Mouse (Mus musculus) embryonic facial prominence, embryonic 15.5 days (tissue): ENCODE data around the gene Mul1. TPM values are rescaled to one million over a fixed set of nuclear protein-coding genes. Genes with fewer than 3 reads are reported as not detected.

ENCODE experiments used
- ATAC-seq: fragments of 200-750 bp; cut with Nextera tagmentation; 2 replicates; pipeline ENCODE4 v1.8.0; 2017; ENCODE audit warnings: low read depth, moderate TSS enrichment; ENCODE audit not compliant: insufficient number of reproducible peaks, low FRiP score, low TSS enrichment
- H3K27ac ChIP-seq: fragments of 300-500 bp; sonication (generic); replicated peaks from 2 replicates; pipeline ENCODE4 v1.5.1; 2015; ENCODE audit warnings: mild to moderate bottlenecking, inconsistent platforms
- H3K27me3 ChIP-seq: fragments of 300-500 bp; sonication (generic); 2 replicates; pipeline ENCODE4 v1.6.1; 2015; ENCODE audit warnings: inconsistent platforms
- H3K36me3 ChIP-seq: fragments of 300-500 bp; sonication (generic); 2 replicates; pipeline ENCODE4 v1.6.1; 2015; ENCODE audit warnings: mild to moderate bottlenecking, inconsistent platforms
- H3K4me1 ChIP-seq: fragments of 300-500 bp; sonication (generic); 2 replicates; pipeline ENCODE4 v1.6.1; 2015; ENCODE audit warnings: inconsistent platforms
- H3K4me2 ChIP-seq: fragments of 300-500 bp; sonication (generic); replicated peaks from 2 replicates; pipeline ENCODE4 v1.6.1; 2015; ENCODE audit warnings: mild to moderate bottlenecking, inconsistent platforms
- H3K4me3 ChIP-seq: fragments of 300-500 bp; sonication (generic); replicated peaks from 2 replicates; pipeline ENCODE4 v1.5.1; 2015; ENCODE audit warnings: mild to moderate bottlenecking, inconsistent platforms
- H3K9ac ChIP-seq: fragments of 300-500 bp; sonication (generic); 2 replicates; pipeline ENCODE4 v1.6.1; 2015; ENCODE audit warnings: inconsistent platforms
- H3K9me3 ChIP-seq: fragments of 300-500 bp; sonication (generic); replicated peaks from 2 replicates; pipeline ENCODE4 v1.6.1; 2016; ENCODE audit warnings: inconsistent platforms
- WGBS: fragments of 180-500 bp; shearing (Covaris S2); methylation state at CpG from one replicate; pipeline ENCODE4 v1.1.7; 2015; 5-methylcytosine and 5-hydroxymethylcytosine counted together
- polyA plus RNA-seq: library from polyadenylated mRNA; unstranded; fragments of >200 nt; fragmentation: Nextera tagmentation; extraction: Ambion mirVana; gene quantifications from 2 replicates; pipeline ENCODE4 v1.2.1, GENCODE M21; 2015

Mul1 gene
- 17.7 and 18.0 TPM in 2 replicates for polyA plus RNA-seq

DNA sequence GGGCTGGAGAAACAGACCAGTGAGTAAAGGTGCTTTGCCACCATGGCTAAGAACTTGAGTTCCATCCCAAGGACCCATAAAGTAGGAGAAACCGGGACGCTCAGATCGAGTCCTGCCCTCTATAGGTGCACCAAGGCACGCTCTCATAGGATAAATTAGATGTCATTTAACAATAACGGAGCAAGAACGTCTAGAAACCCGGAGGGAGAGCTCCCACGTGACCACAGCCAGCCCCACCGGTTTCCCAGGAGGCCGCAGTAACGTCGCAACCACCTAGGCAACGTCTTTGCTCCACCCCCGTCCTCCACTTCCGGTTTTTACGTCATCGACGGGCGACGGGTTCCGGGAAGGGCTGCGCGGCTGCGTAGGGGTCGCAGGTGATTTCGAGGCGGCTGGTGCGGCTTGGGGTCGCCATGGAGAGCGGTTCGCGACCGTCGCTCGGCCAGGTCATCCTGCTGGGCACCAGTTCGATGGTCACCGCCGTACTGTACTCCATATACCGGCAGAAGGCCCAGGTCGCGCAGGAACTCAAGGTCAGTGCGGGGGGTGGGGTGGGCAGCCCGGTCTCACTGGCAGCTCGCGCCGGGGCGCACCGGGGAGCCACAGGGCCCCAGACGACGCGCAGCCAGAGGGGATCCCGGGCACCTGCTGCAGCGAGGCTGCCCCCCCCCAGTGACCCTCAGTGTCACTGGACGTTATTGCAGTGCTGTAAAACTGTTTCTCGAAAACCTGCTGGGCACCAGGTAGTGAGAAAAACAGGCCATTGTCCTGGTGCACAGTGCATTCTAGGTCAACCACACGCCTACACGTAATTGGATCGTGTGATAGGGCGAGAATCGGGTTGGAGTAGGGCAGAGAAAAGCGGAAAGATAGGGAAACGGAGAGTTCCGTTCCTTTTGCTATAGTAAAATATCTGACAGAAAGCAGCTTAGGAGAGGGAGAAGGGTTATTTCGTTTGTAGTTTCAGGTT is at the start of gene Mul1:
Gene Mul1, plus strand, starts transcription at position 325 of the 970 bp plus-strand sequence.
- H3K4me2 ChIP-seq = peak within 1 kb of the TSS; percentile 86
- H3K9me3 ChIP-seq = no peaks in the 10 kb centered on the region
- peak within 1 kb of the TSS; percentile 76 for H3K27ac ChIP-seq
- H3K4me3 ChIP-seq = peak within 1 kb of the TSS; percentile 75
- ATAC-seq = peak; percentile 88
- under 1% methylated on average over 64 of the region's 64 CpGs for WGBS
- H3K36me3 ChIP-seq = peaks cover 30% of the 10 kb centered on the region
- H3K9ac ChIP-seq = peak within 1 kb of the TSS; percentile 70
- no peaks in the 10 kb centered on the region for H3K27me3 ChIP-seq
- peaks cover 10% of the 10 kb centered on the region for H3K4me1 ChIP-seq

DNA sequence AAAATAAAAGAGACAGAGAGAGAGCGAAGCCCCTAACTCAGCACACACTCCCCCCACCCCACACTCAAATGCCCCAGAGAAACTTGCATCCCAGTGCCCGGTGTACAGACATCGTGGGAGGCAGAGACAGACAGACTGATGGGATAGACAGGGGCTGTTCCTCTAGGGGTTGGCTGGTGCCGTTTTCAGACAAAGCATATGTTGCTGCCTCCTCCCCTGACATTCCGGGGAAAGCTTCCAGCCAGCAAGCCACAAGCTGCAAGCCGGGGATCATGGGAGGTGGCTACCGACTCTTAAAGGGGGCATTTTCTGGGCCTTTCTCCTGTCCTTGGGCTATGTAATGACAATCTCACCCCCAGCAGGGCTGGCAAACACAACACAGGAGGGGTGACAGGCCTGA is 40.8 kb upstream of the Mul1 start:
- no peak overlapping the region for H3K4me2 ChIP-seq
- no peaks in the 10 kb centered on the region for H3K36me3 ChIP-seq
- WGBS = 49% methylated on average over 7 of the region's 7 CpGs
- no peak overlapping the region for H3K9ac ChIP-seq
- H3K4me1 ChIP-seq = peaks cover 21% of the 10 kb centered on the region
- H3K27me3 ChIP-seq = peaks cover 75% of the 10 kb centered on the region
- ATAC-seq = no peak
- no peak overlapping the region for H3K4me3 ChIP-seq
- no peak overlapping the region for H3K27ac ChIP-seq
- no peaks in the 10 kb centered on the region for H3K9me3 ChIP-seq

DNA sequence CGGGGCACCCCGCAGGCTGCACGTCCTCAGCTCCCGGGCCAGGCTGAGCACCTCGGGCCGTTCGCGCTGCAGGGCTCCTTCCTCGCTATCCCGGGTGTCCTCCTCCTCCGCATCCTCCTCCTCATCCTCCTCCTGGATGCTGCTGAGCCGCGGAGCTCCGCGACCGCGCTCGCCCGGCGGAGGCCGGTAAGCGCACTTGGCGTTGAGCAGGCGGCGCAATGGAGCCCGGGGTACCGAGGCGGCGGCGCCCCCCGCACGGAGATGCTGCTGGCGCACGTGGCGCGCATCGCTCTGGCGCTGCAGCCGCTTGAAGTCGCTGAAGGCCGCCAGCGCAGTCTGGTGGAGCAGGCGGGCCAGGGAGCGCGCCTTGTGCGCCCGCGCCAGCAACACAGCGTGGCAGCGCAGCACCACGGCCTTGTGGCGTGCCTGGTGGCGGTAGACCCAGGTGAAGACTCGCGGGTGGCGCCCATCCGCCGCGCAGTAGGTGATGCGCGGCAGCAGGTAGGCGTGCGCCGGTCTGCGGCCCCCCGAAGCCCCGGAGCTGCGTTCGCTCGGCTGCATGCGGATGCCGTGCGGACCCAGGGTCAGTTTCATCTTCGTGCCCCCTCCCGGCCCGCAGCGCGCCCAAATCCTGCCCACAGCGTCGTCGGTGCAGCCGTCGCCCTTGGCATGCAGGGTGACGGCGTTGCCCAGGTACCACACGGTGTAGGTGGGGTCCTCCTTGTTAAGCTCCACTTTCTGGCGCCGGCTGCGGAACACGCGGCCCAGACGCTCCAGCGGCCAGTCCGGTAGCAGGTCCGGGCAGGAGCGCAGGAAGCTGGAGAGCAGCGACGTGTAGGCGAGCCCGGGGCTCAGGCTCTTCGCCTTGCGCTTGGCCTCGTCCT is 39.1 kb upstream of the Mul1 start:
- Histone ChIP-seq H3K27ac (no peak overlapping the region), H3K27me3 (peaks cover 85% of the 10 kb centered on the region), H3K4me1 (peaks cover 21% of the 10 kb centered on the region), H3K4me3 (peak overlapping the region; percentile 39), H3K9me3 (no peaks in the 10 kb centered on the region), H3K36me3 (no peaks in the 10 kb centered on the region), H3K9ac (no peak overlapping the region), H3K4me2 (peak overlapping the region; percentile 65)
- under 1% methylated on average over 102 of the region's 103 CpGs for WGBS
- ATAC-seq = no peak

DNA sequence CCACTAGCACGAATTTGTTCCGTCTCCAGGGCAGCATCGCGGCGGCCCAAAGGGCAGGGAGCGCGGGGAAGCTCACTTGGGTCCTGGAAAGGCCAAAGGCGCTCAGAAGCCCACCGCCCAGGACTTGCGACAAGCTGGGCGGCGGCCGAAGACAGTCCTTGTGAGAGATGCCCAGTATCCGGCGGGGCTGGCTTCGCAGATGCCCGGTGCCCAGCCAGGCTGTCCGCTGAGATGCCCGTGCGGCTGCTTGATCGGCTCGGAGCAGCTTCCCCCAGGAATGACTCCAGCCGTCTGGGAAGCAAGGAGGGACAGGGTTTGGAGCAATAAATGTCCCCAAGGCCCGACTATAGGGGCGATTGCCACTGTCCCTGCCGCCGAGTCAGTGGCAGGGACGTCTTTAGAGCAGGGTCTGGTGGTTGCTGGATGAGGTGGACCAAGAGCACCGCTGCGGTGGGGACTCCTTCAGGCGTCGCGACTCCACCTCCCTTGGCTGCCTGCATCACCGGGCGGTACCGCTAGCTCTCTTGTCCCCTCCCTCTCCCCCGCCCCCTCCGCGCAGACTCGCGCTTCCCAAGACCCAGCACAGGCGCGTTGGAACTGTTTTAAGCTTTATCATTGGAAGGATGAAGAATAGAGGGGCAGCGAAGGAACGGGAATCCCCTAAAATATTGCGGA is 38.4 kb upstream of the Mul1 start, which contains the start of gene Fam43b:
Gene Fam43b, minus strand, starts transcription at position 558 of the 675 bp plus-strand sequence.
- Histone ChIP-seq H3K4me1 (peaks cover 21% of the 10 kb centered on the region), H3K9me3 (no peaks in the 10 kb centered on the region), H3K4me2 (peak within 1 kb of the TSS; percentile 65), H3K27me3 (peaks cover 84% of the 10 kb centered on the region), H3K27ac (no peak within 1 kb of the TSS), H3K9ac (no peak within 1 kb of the TSS), H3K36me3 (no peaks in the 10 kb centered on the region), H3K4me3 (peak within 1 kb of the TSS; percentile 39)
- under 1% methylated on average over 46 of the region's 46 CpGs for WGBS
- no peak for ATAC-seq

DNA sequence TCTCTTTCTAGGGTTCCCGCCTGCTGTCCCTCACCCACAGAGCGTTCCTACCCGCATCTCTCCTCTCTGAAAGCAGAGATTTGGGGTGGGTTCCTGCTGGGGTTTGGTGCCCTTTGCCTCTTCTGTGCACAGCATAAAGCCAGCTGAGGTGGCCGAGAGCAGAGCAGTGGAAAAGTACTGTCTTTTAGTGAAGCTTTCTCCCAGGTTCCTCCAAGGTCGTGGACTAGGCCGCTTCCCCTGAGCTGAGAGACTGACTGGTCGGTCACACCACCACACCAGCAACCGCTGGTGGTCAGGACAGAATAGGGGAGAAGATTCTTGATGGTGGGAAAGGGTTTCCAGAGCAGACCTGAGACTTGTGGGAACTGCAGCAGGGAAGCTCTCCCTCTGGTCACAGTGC is 37.8 kb upstream of the Mul1 start:
- WGBS = 10% methylated on average over 8 of the region's 8 CpGs
- H3K9me3 ChIP-seq = no peaks in the 10 kb centered on the region
- H3K4me3 ChIP-seq = peak overlapping the region; percentile 39
- H3K27ac ChIP-seq = no peak overlapping the region
- H3K4me2 ChIP-seq = peak overlapping the region; percentile 65
- H3K36me3 ChIP-seq = no peaks in the 10 kb centered on the region
- peaks cover 82% of the 10 kb centered on the region for H3K27me3 ChIP-seq
- H3K9ac ChIP-seq = no peak overlapping the region
- peaks cover 21% of the 10 kb centered on the region for H3K4me1 ChIP-seq
- ATAC-seq = no peak

DNA sequence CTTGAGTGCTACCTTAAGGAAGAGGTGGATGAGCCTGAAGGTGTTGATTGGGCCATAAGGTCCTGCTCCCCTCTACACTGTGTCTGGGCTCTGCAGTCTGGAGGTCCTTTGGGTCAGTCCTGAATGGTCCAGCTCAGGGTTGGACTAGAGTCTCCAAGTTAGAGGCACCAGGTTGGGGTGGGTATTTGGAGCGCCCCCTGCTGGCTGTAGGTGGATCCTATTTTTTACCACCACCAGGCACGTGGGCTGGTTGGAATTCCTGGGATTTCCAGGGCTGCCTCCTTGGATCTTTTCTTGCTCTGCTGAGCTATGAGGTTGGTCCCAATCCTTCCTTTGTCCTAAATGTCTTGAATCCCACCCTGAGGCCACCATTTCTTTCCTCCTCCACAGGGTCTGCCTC is 29.7 kb upstream of the Mul1 start:
- Histone ChIP-seq H3K4me2 (no peak overlapping the region), H3K9ac (no peak overlapping the region), H3K27me3 (peaks cover 15% of the 10 kb centered on the region), H3K27ac (no peak overlapping the region), H3K4me1 (no peaks in the 10 kb centered on the region), H3K9me3 (no peaks in the 10 kb centered on the region), H3K36me3 (no peaks in the 10 kb centered on the region), H3K4me3 (no peak overlapping the region)
- WGBS = 5% methylated on average over 2 of the region's 2 CpGs
- ATAC-seq = no peak

DNA sequence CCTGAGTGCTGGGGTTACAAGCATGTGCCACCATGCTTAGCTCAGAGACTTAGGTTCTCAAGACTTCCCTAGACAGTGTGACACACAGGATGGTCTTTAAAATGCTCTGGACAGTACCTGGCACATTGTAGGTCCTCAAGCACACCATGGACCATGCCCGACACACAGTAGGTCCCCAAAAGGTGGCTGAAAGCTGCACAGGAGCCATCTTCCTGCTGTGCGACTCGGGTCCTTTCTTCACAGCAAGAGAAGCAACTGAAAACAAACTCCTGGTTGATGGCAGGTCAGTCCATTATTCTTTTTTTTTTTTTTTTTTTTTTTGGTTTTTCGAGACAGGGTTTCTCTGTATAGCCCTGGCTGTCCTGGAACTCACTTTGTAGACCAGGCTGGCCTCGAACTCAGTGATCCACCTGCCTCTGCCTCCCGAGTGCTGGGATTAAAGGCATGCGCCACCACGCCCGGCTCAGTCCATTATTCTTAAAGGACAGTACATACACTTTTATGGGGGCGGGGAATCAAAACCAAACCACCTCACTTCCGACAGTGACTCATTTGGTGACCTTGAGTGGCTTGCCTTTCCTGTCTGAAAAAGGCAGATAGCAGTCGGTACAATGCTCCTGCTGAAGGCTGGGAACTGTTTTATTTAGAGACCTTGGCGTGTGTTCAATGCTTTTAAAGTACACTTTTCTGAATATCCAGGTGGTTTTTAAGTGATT is 26.8 kb upstream of the Mul1 start:
- H3K27me3 ChIP-seq = peaks cover 20% of the 10 kb centered on the region
- no peak overlapping the region for H3K4me2 ChIP-seq
- 69% methylated on average over 12 of the region's 13 CpGs for WGBS
- ATAC-seq = no peak
- H3K4me1 ChIP-seq = no peaks in the 10 kb centered on the region
- H3K9me3 ChIP-seq = no peaks in the 10 kb centered on the region
- H3K36me3 ChIP-seq = no peaks in the 10 kb centered on the region
- no peak overlapping the region for H3K27ac ChIP-seq
- H3K4me3 ChIP-seq = no peak overlapping the region
- no peak overlapping the region for H3K9ac ChIP-seq

DNA sequence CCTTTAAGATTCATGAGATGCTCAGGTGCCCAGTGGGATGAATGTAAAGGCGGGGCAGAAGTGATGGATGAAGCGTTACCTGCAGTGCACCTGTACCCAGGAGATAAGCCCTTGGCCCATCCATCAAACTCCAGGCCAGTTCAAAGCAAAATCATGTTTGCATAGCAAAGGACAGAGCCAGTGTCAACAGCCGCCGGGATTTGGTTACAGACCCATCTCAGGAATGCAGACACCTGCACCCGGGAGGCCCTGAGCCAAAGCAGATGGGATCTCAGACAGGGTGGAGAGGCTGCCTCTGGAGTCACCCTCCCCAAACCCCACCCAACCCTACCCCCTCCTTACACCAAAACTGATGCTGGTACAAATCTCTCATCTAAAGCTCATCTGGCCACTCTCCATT is 23.5 kb upstream of the Mul1 start:
- no peak overlapping the region for H3K4me2 ChIP-seq
- no peak overlapping the region for H3K4me3 ChIP-seq
- H3K4me1 ChIP-seq = peaks cover 9% of the 10 kb centered on the region; the same call in 1 of the 2 replicates
- WGBS = 9% methylated on average over 5 of the region's 5 CpGs
- H3K36me3 ChIP-seq = no peaks in the 10 kb centered on the region
- no peak overlapping the region for H3K27ac ChIP-seq
- no peaks in the 10 kb centered on the region for H3K9me3 ChIP-seq
- peaks cover 39% of the 10 kb centered on the region for H3K27me3 ChIP-seq
- no peak overlapping the region for H3K9ac ChIP-seq
- ATAC-seq = no peak

DNA sequence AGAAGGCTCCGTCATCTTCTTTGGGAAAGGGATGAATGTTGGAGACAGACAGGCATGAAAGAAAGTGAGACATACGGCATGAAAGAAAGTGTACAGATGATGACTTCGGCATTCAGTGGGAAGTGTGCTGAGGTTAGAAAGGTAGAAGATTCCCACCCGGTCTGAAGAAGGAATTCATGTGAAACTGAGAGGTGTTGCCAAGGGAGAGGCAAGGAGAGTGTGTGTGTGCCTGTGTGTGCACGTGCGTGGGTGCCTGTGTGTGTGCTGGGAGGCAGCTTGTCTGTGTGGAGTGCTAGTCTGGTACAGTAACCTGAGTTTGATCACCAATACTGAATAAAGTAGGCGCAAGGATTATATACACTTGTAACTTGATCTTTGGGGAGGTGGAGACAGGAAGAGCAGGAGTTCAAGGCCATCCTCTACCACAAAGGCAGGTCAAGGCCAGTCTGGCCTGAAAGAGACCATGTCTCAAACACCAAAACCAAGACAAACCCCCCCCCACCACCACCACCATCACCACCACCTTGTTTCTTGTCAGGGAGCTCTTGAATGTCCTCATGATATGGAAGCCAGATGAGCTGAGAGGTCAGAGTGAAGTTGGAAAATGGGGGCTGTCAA is 22.9 kb upstream of the Mul1 start:
- no peak overlapping the region for H3K4me3 ChIP-seq
- H3K4me2 ChIP-seq = no peak overlapping the region
- peaks cover 39% of the 10 kb centered on the region for H3K27me3 ChIP-seq
- no peaks in the 10 kb centered on the region for H3K36me3 ChIP-seq
- H3K9me3 ChIP-seq = no peaks in the 10 kb centered on the region
- 40% methylated on average over 7 of the region's 7 CpGs for WGBS
- no peak for ATAC-seq
- no peak overlapping the region for H3K27ac ChIP-seq
- no peak overlapping the region for H3K9ac ChIP-seq
- peaks cover 9% of the 10 kb centered on the region; the same call in 1 of the 2 replicates for H3K4me1 ChIP-seq

DNA sequence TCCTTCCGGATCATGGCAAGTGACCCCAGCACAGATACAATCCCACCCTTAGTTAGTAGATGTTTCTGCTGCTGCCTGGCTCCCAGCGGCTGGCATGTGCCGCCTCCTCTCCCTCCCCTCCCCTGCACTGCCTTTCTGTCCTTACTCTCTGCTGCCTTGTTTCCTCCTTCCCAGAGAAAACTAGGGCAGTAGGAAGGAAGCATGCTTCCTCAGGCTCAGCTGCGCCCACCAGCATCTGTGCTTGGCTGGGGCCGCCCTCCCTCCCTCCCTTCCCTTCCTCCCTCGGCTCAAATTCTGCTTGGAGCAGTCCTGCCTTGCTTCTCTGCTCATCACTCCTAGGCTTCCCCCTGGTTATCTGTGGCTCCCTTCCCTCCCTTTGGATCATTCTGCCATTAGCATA is 19.7 kb upstream of the Mul1 start:
- Histone ChIP-seq H3K9ac (no peak overlapping the region), H3K9me3 (no peaks in the 10 kb centered on the region), H3K36me3 (no peaks in the 10 kb centered on the region), H3K4me3 (no peak overlapping the region), H3K27ac (no peak overlapping the region), H3K27me3 (peaks cover 45% of the 10 kb centered on the region), H3K4me2 (no peak overlapping the region), H3K4me1 (peaks cover 9% of the 10 kb centered on the region; the same call in 1 of the 2 replicates)
- no peak for ATAC-seq
- WGBS = 9% methylated on average over 6 of the region's 6 CpGs
